8 mouse cellular contexts compared by ENCODE assay signal in genomic region chr11:99120524-99121217, GRCm38 (mm10). TPM values are rescaled to one million over a fixed set of nuclear protein-coding genes. Genes with fewer than 3 reads are reported as not detected.
DNase-seq lines count a peak whose midpoint lies in the region; ATAC-seq lines count a peak whose summit lies in the region.
"Had no signal": no experiment of that assay in that cellular context is flagged by ENCODE, and none has a peak within 500 bp of the region (broad histone marks: within the 10 kb centered on the region; RNA-seq: fewer than 3 reads in every experiment).

No protein-coding gene starts in this region.

- no peaks in the 10 kb centered on the region for H3K36me3 ChIP-seq in heart, embryonic 12.5 days
- H3K36me3 ChIP-seq in limb, embryonic 11.5 days (ENCODE audit: control insufficient read depth, insufficient read depth, low read length) = no peaks in the 10 kb centered on the region

- H3K4me2 ChIP-seq in heart, embryonic 12.5 days = no peak overlapping the region
- no peak overlapping the region for H3K4me2 ChIP-seq in limb, embryonic 11.5 days (ENCODE audit: low read depth, severe bottlenecking)

- H3K27ac ChIP-seq in heart, embryonic 12.5 days (ENCODE audit: poor library complexity, severe bottlenecking) = peak overlapping the region; percentile 49
- peak overlapping the region; percentile 58 for H3K27ac ChIP-seq in limb, embryonic 11.5 days (replicated peaks; ENCODE audit: low read depth, low read length)

- H3K9me3 ChIP-seq in heart, embryonic 12.5 days (replicated peaks) = no peaks in the 10 kb centered on the region
- H3K9me3 ChIP-seq in limb, embryonic 11.5 days (ENCODE audit: control insufficient read depth, low read length) = 0 out of 2 replicates have a peak, but pooled peaks cover 2% of the 10 kb centered on the region

- WGBS in heart, embryonic 12.5 days = 52% methylated on average over 20 of the region's 20 CpGs
- 58% methylated on average over 20 of the region's 20 CpGs for WGBS in limb, embryonic 11.5 days

- H3K4me1 ChIP-seq in heart, embryonic 12.5 days (replicated peaks) = peaks cover 24% of the 10 kb centered on the region
- peaks cover 24% of the 10 kb centered on the region for H3K4me1 ChIP-seq in limb, embryonic 11.5 days (ENCODE audit: control insufficient read depth, insufficient read depth, low read length)

- H3K9ac ChIP-seq in heart, embryonic 12.5 days = no peak overlapping the region
- peak overlapping the region; percentile 32; the same call in 1 of the 2 replicates for H3K9ac ChIP-seq in limb, embryonic 11.5 days (ENCODE audit: low read length)

- peak; percentile 37; the same call in 1 of the 2 replicates for ATAC-seq in heart, embryonic 12.5 days (ENCODE audit: insufficient number of reproducible peaks, low FRiP score)
- ATAC-seq in limb, embryonic 11.5 days (ENCODE audit: insufficient number of reproducible peaks, low FRiP score, low TSS enrichment, low read depth) = no peak

- no peaks in the 10 kb centered on the region for H3K27me3 ChIP-seq in heart, embryonic 12.5 days (replicated peaks)
- H3K27me3 ChIP-seq in limb, embryonic 11.5 days (ENCODE audit: control insufficient read depth, insufficient read depth, low read length) = no peaks in the 10 kb centered on the region

- H3K4me3 ChIP-seq in heart, embryonic 12.5 days = no peak overlapping the region
- no peak overlapping the region for H3K4me3 ChIP-seq in limb, embryonic 11.5 days (ENCODE audit: low read depth, low read length)

- peak; percentile 53 to 64 for DNase-seq in right cerebral cortex, postnatal 10 days (ENCODE audit: low spot score in 2 of 2)
- no peak for DNase-seq in right cerebral cortex, postnatal 36 days (ENCODE audit: low spot score in 2 of 2)
- DNase-seq in limb, embryonic 11.5 days (ENCODE audit: low spot score) = no peak
- no peak for DNase-seq in spleen, adult 12 weeks (ENCODE audit: low spot score)
- no peak for DNase-seq in spleen, adult 18-20 months
- DNase-seq in frontal cortex, postnatal 10 days (ENCODE audit: low spot score in 2 of 2) = no peak
- DNase-seq: adrenal gland, adult 2 months had no signal

RNA-seq across cellular contexts. Expression of gene Tns4, which starts 31.6 kb away (rescaled TPM):
- 0.05 and 0.11 TPM in 2 replicates for polyA plus RNA-seq in heart, embryonic 12.5 days (2016; fragmentation: Nextera tagmentation; extraction: Ambion mirVana)
- polyA plus RNA-seq in limb, embryonic 11.5 days (2014; fragmentation: Nextera tagmentation; extraction: Ambion mirVana) = 1.2 and 1.6 TPM in 2 replicates

RNA-seq across cellular contexts. Expression of gene Ccr7, which starts 34.2 kb away (rescaled TPM):
- 0.08 TPM in 1 of 2 replicates, not detected in the other for polyA plus RNA-seq in heart, embryonic 12.5 days (2016; fragmentation: Nextera tagmentation; extraction: Ambion mirVana)
- 1.0 and 1.3 TPM in 2 replicates for polyA plus RNA-seq in limb, embryonic 11.5 days (2014; fragmentation: Nextera tagmentation; extraction: Ambion mirVana)

Comparison
In these comparisons a context has a peak if more than half of its experiments do, and no peak if none do; other contexts are left out.
1. DNase-seq: peak in right cerebral cortex, postnatal 10 days (2 of 2); none in right cerebral cortex, postnatal 36 days (0 of 2), limb, embryonic 11.5 days (single experiment), spleen, adult 12 weeks (single experiment), spleen, adult 18-20 months (0 of 2) and frontal cortex, postnatal 10 days (0 of 2).